21 mouse cellular contexts compared by ENCODE assay signal in genomic region chr11:51457624-51458023, GRCm38 (mm10).
A peak's percentile ranks its signal among the peaks of the same experiment; 100 is the strongest.
DNase-seq lines count a peak whose midpoint lies in the region; ATAC-seq and TF ChIP-seq lines count a peak whose summit lies in the region.
"Had no signal": no experiment of that assay in that cellular context is flagged by ENCODE, and none has a peak within 500 bp of the region (broad histone marks: within the 10 kb centered on the region; RNA-seq: fewer than 3 reads in every experiment).

No protein-coding gene starts in this region.

- in situ Hi-C loops in Patski (cut with MboI; ENCODE audit: low pct_unique_long_range_greater_than_20kb), result no loop called here

- peak; percentile 72 for DNase-seq in midbrain, embryonic 11.5 days (ENCODE audit: low spot score, missing footprints)
- DNase-seq in midbrain, embryonic 14.5 days, result no peak
- peak; percentile 60 for DNase-seq in Muller cell, postnatal 12 days (ENCODE audit: inconsistent ontology term)
- peak; percentile 48 for DNase-seq in Patski (ENCODE audit: low read depth, low spot score)
- DNase-seq in lung, postnatal 10 days, result no peak
- DNase-seq: adrenal gland, adult 2 months; adrenal gland, adult 8-10 months; adrenal gland, postnatal 10 days; adrenal gland, postnatal 14 days; adrenal gland, postnatal 25 days; adrenal gland, postnatal 36 days; B cell, adult 2 months; cerebellum, adult 11 months; cerebellum, adult 11-12 months; cerebellum, adult 18-20 months; cerebellum, adult 2 months; cerebellum, adult 8-10 months had no signal

- WGBS in midbrain, embryonic 11.5 days, result 63% methylated on average over 5 of the region's 5 CpGs
- WGBS in midbrain, embryonic 14.5 days, result 69% methylated on average over 5 of the region's 5 CpGs
- 56% methylated on average over 5 of the region's 5 CpGs for WGBS in heart, embryonic 11.5 days (ENCODE audit: insufficient replicate concordance)

- no peak overlapping the region for H3K9ac ChIP-seq in midbrain, embryonic 11.5 days (ENCODE audit: low read length)
- H3K9ac ChIP-seq in midbrain, embryonic 14.5 days (replicated peaks; ENCODE audit: low read length), result no peak overlapping the region
- H3K9ac ChIP-seq in heart, embryonic 11.5 days (ENCODE audit: low read depth, low read length), result no peak overlapping the region

- POLR2A ChIA-PET in Patski (lab: Charles Lee), result no interaction called here

- no peaks in the 10 kb centered on the region for H3K9me3 ChIP-seq in midbrain, embryonic 11.5 days (ENCODE audit: control insufficient read depth, low read length)
- H3K9me3 ChIP-seq in midbrain, embryonic 14.5 days (ENCODE audit: control insufficient read depth, low read length), result no peaks in the 10 kb centered on the region
- H3K9me3 ChIP-seq in heart, embryonic 11.5 days (replicated peaks; ENCODE audit: control insufficient read depth, low read length), result no peaks in the 10 kb centered on the region
- H3K9me3 ChIP-seq: G1E had no signal

- peaks cover 4% of the 10 kb centered on the region; the same call in 1 of the 2 replicates for H3K4me1 ChIP-seq in midbrain, embryonic 11.5 days (ENCODE audit: control insufficient read depth, insufficient read depth, low read length)
- peaks cover 6% of the 10 kb centered on the region for H3K4me1 ChIP-seq in midbrain, embryonic 14.5 days (ENCODE audit: control insufficient read depth, insufficient read depth, low read length)
- peaks cover 12% of the 10 kb centered on the region for H3K4me1 ChIP-seq in heart, embryonic 11.5 days (ENCODE audit: control insufficient read depth, insufficient read depth, low read length)

- H3K4me3 ChIP-seq in midbrain, embryonic 11.5 days (ENCODE audit: low read depth, low read length), result no peak overlapping the region
- H3K4me3 ChIP-seq in midbrain, embryonic 14.5 days (replicated peaks; ENCODE audit: low read depth, low read length), result no peak overlapping the region
- no peak overlapping the region for H3K4me3 ChIP-seq in heart, embryonic 11.5 days (ENCODE audit: low read depth, low read length)

- no peak for ATAC-seq in midbrain, embryonic 11.5 days (ENCODE audit: low FRiP score)
- no peak for ATAC-seq in midbrain, embryonic 14.5 days (ENCODE audit: low FRiP score, low TSS enrichment)
- no peak for ATAC-seq in Patski
- no peak for ATAC-seq in heart, embryonic 11.5 days (replicated peaks; ENCODE audit: insufficient number of reproducible peaks, low FRiP score, low TSS enrichment)
- ATAC-seq: activated CD4-positive, CD25-positive, alpha-beta regulatory T cell, adult 4 months; CD4-positive, CD25-positive, alpha-beta regulatory T cell, adult 4 months had no signal

- H3K36me3 ChIP-seq in midbrain, embryonic 11.5 days (ENCODE audit: control insufficient read depth, insufficient read depth, low read length), result no peaks in the 10 kb centered on the region
- no peaks in the 10 kb centered on the region for H3K36me3 ChIP-seq in midbrain, embryonic 14.5 days (ENCODE audit: control insufficient read depth, insufficient read depth, low read length)
- no peaks in the 10 kb centered on the region for H3K36me3 ChIP-seq in heart, embryonic 11.5 days (ENCODE audit: control insufficient read depth, insufficient read depth, low read length)
- H3K36me3 ChIP-seq: G1E had no signal

- H3K27me3 ChIP-seq in midbrain, embryonic 11.5 days (ENCODE audit: control insufficient read depth, insufficient read depth, low read length), result no peaks in the 10 kb centered on the region
- H3K27me3 ChIP-seq in midbrain, embryonic 14.5 days (ENCODE audit: control insufficient read depth, insufficient read depth, low read length), result no peaks in the 10 kb centered on the region
- no peaks in the 10 kb centered on the region for H3K27me3 ChIP-seq in Patski
- peaks cover 52% of the 10 kb centered on the region for H3K27me3 ChIP-seq in heart, embryonic 11.5 days (ENCODE audit: control insufficient read depth, insufficient read depth, low read length)

- no peak overlapping the region for H3K27ac ChIP-seq in midbrain, embryonic 11.5 days (ENCODE audit: low read depth, low read length)
- no peak overlapping the region for H3K27ac ChIP-seq in midbrain, embryonic 14.5 days (replicated peaks; ENCODE audit: low read depth, low read length)
- H3K27ac ChIP-seq in heart, embryonic 11.5 days (ENCODE audit: low read depth, low read length), result no peak overlapping the region

- no peak for TF ChIP-seq CTCF in Patski (IDR thresholded peaks at IDR 0.05)

- no peak overlapping the region for H3K4me2 ChIP-seq in midbrain, embryonic 11.5 days
- no peak overlapping the region for H3K4me2 ChIP-seq in midbrain, embryonic 14.5 days (ENCODE audit: low read length)
- no peak overlapping the region for H3K4me2 ChIP-seq in heart, embryonic 11.5 days

- CTCF ChIA-PET in Patski (lab: Charles Lee), result no interaction called here

Comparison
In these comparisons a context has a peak if more than half of its experiments do, and no peak if none do; other contexts are left out.
1. DNase-seq: peak in midbrain, embryonic 11.5 days (single experiment), Muller cell, postnatal 12 days (single experiment) and Patski (single experiment); none in midbrain, embryonic 14.5 days (single experiment) and lung, postnatal 10 days (single experiment).